Mouse (Mus musculus): Measurements from ENCODE around the gene Gpx2. TPM values are rescaled to one million over a fixed set of nuclear protein-coding genes. Genes with fewer than 3 reads are reported as not detected.

Gpx2 gene
- polyA plus RNA-seq, 1 experiment, result 943 TPM

DNA sequence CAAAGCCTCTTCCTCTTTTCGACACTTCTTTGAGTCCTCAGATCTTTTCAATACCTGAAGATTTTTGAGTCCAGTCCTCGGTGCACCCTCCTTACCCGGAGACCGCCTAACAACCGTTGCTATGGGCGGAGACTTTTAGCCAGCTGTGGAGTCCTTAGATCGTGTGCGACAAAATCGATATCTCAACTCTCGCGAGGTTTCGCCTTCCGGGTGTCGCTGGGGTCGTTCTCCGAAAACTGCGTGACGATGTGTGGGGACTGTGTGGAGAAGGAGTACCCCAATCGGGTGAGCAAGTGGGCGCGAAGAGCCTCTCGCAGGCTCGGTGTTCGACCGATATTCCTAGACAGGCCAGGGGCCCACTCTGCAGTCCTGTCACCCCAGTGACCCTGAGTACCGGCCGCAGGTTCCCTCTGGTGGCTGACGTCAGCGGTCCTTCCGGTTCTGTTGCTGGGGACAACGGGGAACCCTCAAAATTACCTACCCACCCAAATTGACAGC is 30.0 kb downstream of the Gpx2 start, which contains the start of the genes Churc1 and Fntb:
TSS of gene Churc1 (plus strand) at position 185 of the 498 bp plus-strand sequence.
TSS of gene Fntb (plus strand) at position 236 of the 498 bp plus-strand sequence.
- peak; percentile 74 for TF ChIP-seq POLR2A (IDR thresholded peaks at IDR 0.05; ENCODE audit: low read depth, low read length)
- TF ChIP-seq CTCF (IDR thresholded peaks at IDR 0.05; ENCODE audit: extremely low read depth, insufficient read length, insufficient replicate concordance, low read depth, low read length), result no peak
- Histone ChIP-seq H3K27me3 (ENCODE audit: control insufficient read depth, insufficient read depth, low read length) (no peaks in the 10 kb centered on the region), H3K36me3 (ENCODE audit: control insufficient read depth, insufficient read depth, low read length) (peaks cover 1% of the 10 kb centered on the region; the same call in 1 of the 2 replicates), H3K4me3 (ENCODE audit: low read depth, low read length) (peak within 1 kb of the TSS; percentile 88), H3K4me1 (ENCODE audit: control insufficient read depth, insufficient read depth, insufficient read length, low read length) (peaks cover 6% of the 10 kb centered on the region; the same call in 1 of the 2 replicates), H3K27ac (ENCODE audit: insufficient read depth, low read depth, low read length) (peak within 1 kb of the TSS; percentile 89)
- WGBS, result under 1% methylated on average over 31 of the region's 31 CpGs

DNA sequence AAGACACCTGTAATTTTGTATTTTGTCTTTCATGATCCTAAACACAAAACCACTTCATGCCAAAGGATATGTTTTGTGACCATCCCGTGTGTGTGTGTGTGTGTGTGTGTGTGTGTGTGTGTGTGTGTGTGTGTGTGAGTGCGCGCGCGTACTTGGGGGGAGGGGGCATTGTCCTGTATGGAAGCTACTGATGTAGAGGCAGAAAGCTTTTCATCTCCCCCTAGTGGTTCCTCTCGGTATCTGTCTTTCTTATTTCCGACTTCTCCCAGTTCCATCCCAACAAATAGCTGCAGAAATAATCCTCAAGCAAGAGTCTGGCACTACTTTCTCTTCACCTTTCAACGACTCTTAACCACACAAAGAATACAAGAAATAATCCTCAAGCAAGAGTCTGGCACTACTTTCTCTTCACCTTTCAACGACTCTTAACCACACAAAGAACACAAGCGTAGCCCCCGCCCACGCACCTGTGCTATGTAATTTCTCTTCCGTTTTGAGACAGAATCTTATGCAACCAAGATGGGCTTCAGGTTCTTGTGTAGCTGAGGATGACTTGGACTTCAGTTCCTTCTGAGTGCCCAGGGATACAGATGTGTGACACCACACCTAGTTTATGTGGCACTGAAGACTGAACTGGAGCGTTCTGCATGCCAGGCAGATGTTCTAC is 42.6 kb downstream of the Gpx2 start:
- Histone ChIP-seq H3K4me1 (ENCODE audit: control insufficient read depth, insufficient read depth, insufficient read length, low read length) (no peaks in the 10 kb centered on the region), H3K36me3 (ENCODE audit: control insufficient read depth, insufficient read depth, low read length) (no peaks in the 10 kb centered on the region), H3K4me3 (ENCODE audit: low read depth, low read length) (no peak overlapping the region), H3K27me3 (ENCODE audit: control insufficient read depth, insufficient read depth, low read length) (no peaks in the 10 kb centered on the region), H3K27ac (ENCODE audit: insufficient read depth, low read depth, low read length) (no peak overlapping the region)
- TF ChIP-seq CTCF (IDR thresholded peaks at IDR 0.05; ENCODE audit: extremely low read depth, insufficient read length, insufficient replicate concordance, low read depth, low read length) (peak; percentile 20; the same call in 1 of the 2 replicates), POLR2A (IDR thresholded peaks at IDR 0.05; ENCODE audit: low read depth, low read length) (no peak)
- 40% methylated on average over 14 of the region's 14 CpGs for WGBS

DNA sequence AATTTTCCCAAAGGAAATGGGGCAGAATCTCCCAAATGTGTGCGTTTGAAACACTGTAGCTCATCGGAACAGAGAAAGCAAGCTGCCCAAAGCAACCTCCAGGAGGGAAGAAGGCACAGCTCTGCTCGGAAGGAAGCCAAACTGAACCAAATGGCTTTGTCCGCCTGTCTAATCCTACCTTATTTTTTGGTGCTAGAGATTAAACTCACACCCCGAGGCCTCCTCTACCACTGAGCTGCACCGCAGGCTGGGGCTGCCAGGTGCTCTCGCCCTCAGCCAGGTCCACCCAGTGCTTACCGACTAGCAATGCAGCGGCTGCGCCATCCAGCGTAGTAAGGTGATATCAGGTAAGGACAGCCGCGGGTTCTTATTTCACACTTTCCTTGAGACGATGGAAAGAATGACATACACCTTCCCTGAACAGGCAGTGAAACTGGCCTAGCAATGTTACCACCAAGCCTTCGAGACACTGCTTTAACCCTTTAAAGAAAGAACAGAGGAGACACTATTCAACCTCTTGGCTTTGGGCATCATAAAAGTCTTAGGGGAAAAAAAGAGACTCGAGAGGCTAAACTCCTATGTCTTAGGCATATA is 44.4 kb downstream of the Gpx2 start:
- Histone ChIP-seq H3K36me3 (ENCODE audit: control insufficient read depth, insufficient read depth, low read length) (no peaks in the 10 kb centered on the region), H3K4me3 (ENCODE audit: low read depth, low read length) (no peak overlapping the region), H3K27ac (ENCODE audit: insufficient read depth, low read depth, low read length) (no peak overlapping the region), H3K4me1 (ENCODE audit: control insufficient read depth, insufficient read depth, insufficient read length, low read length) (no peaks in the 10 kb centered on the region), H3K27me3 (ENCODE audit: control insufficient read depth, insufficient read depth, low read length) (no peaks in the 10 kb centered on the region)
- 79% methylated on average over 16 of the region's 16 CpGs for WGBS
- TF ChIP-seq CTCF (IDR thresholded peaks at IDR 0.05; ENCODE audit: extremely low read depth, insufficient read length, insufficient replicate concordance, low read depth, low read length), result no peak
- no peak for TF ChIP-seq POLR2A (IDR thresholded peaks at IDR 0.05; ENCODE audit: low read depth, low read length)

Other genes starting within 250 kb of the Gpx2 start
- gene Sptb, start 85.0 kb downstream of the Gpx2 start, polyA plus RNA-seq (2012; rRNA removed), result 0.60 TPM in 2 replicates
- 20.3 and 20.9 TPM in 2 replicates for gene Churc1, start 30.0 kb downstream of the Gpx2 start, polyA plus RNA-seq (2012; rRNA removed)
- 9.1 and 27.1 TPM in 2 replicates for gene Fntb, start 30.0 kb downstream of the Gpx2 start, polyA plus RNA-seq (2012; rRNA removed)
- 5.7 and 16.4 TPM in 2 replicates for gene Rab15, start 27.4 kb upstream of the Gpx2 start, polyA plus RNA-seq (2012; rRNA removed)
- 34.6 and 99.1 TPM in 2 replicates for gene Max, start 166.6 kb upstream of the Gpx2 start, polyA plus RNA-seq (2012; rRNA removed)

All from small intestine, adult 2 months (tissue).